Mouse (Mus musculus) heart, embryonic 11.5 days (tissue): ENCODE measurements around the gene Golph3. TPM values are rescaled to one million over a fixed set of nuclear protein-coding genes. Genes with fewer than 3 reads are reported as not detected.
A peak's percentile ranks its signal among the peaks of the same experiment; 100 is the strongest.

Experiments
- ATAC-seq: fragments of 200-750 bp; cut with Nextera tagmentation; replicated peaks from 2 replicates; pipeline ENCODE4 v1.8.0; 2017; ENCODE audit warnings: moderate library complexity; ENCODE audit not compliant: insufficient number of reproducible peaks, low FRiP score, low TSS enrichment
- H3K27ac ChIP-seq: fragments of 300-500 bp; sonication (generic); 2 replicates; pipeline ENCODE4 v1.5.1; 2014; ENCODE audit warnings: mild to moderate bottlenecking, low read depth, low read length
- H3K27me3 ChIP-seq: fragments of 300-500 bp; sonication (generic); 2 replicates; pipeline ENCODE4 v1.6.1; 2014; ENCODE audit warnings: mild to moderate bottlenecking, low read length, mixed read lengths; ENCODE audit not compliant: control insufficient read depth, insufficient read depth
- H3K36me3 ChIP-seq: fragments of 300-500 bp; sonication (generic); 2 replicates; pipeline ENCODE4 v1.6.1; 2014; ENCODE audit warnings: mild to moderate bottlenecking, low read length, moderate library complexity, mixed read lengths; ENCODE audit not compliant: control insufficient read depth, insufficient read depth
- H3K4me1 ChIP-seq: fragments of 300-500 bp; sonication (generic); 2 replicates; pipeline ENCODE4 v1.6.1; 2014; ENCODE audit warnings: low read length; ENCODE audit not compliant: control insufficient read depth, insufficient read depth
- H3K4me2 ChIP-seq: fragments of 300-500 bp; sonication (generic); 2 replicates; pipeline ENCODE4 v1.6.1; 2014; ENCODE audit warnings: mild to moderate bottlenecking, moderate library complexity
- H3K4me3 ChIP-seq: fragments of 300-500 bp; sonication (generic); 2 replicates; pipeline ENCODE4 v1.5.1; 2014; ENCODE audit warnings: low read depth, low read length
- H3K9ac ChIP-seq: fragments of 300-500 bp; sonication (generic); 2 replicates; pipeline ENCODE4 v1.6.1; 2014; ENCODE audit warnings: mild to moderate bottlenecking, low read depth, low read length, moderate library complexity
- H3K9me3 ChIP-seq: fragments of 300-500 bp; sonication (generic); replicated peaks from 2 replicates; pipeline ENCODE4 v1.6.1; 2016; ENCODE audit warnings: low read length; ENCODE audit not compliant: control insufficient read depth
- WGBS: fragments of 180-500 bp; shearing (Covaris S2); extraction: QIAGEN DNeasy Blood & Tissue Kit; methylation state at CpG from one replicate; pipeline ENCODE4 v1.1.7; 2014; ENCODE audit not compliant: insufficient replicate concordance; 5-methylcytosine and 5-hydroxymethylcytosine counted together
- polyA plus RNA-seq: library from polyadenylated mRNA; unstranded; fragments of >200 nt; fragmentation: Nextera tagmentation; extraction: Ambion mirVana; gene quantifications from 2 replicates; pipeline ENCODE4 v1.2.1, GENCODE M21; 2014

The Golph3 gene
- polyA plus RNA-seq, 1 experiment from 2014 or later = 85.8 TPM

GRCm38 (mm10) chr15:12322676-12323402, 1.6 kb downstream of the Golph3 start:
- WGBS = 13% methylated on average over 9 of the region's 9 CpGs
- no peaks in the 10 kb centered on the region for H3K36me3 ChIP-seq
- H3K4me3 ChIP-seq = peak overlapping the region; percentile 100
- peaks cover 6% of the 10 kb centered on the region for H3K4me1 ChIP-seq
- H3K27me3 ChIP-seq = 0 out of 2 replicates have a peak, but pooled peaks cover 2% of the 10 kb centered on the region
- peak overlapping the region; percentile 86 for H3K4me2 ChIP-seq
- peak overlapping the region; percentile 99 for H3K9ac ChIP-seq
- no peak overlapping the region for H3K27ac ChIP-seq
- ATAC-seq = no peak
- no peaks in the 10 kb centered on the region for H3K9me3 ChIP-seq

GRCm38 (mm10) chr15:12324326-12324725, 3.1 kb downstream of the Golph3 start:
- 90% methylated on average over 1 of the region's 1 CpGs for WGBS
- H3K27me3 ChIP-seq = 0 out of 2 replicates have a peak, but pooled peaks cover 2% of the 10 kb centered on the region
- no peaks in the 10 kb centered on the region for H3K36me3 ChIP-seq
- H3K4me3 ChIP-seq = no peak overlapping the region
- H3K27ac ChIP-seq = no peak overlapping the region
- H3K9ac ChIP-seq = no peak overlapping the region
- no peak for ATAC-seq
- peaks cover 6% of the 10 kb centered on the region for H3K4me1 ChIP-seq
- H3K9me3 ChIP-seq = no peaks in the 10 kb centered on the region
- peak overlapping the region; percentile 47 for H3K4me2 ChIP-seq

GRCm38 (mm10) chr15:12330389-12330788, 9.1 kb downstream of the Golph3 start:
- no peaks in the 10 kb centered on the region for H3K9me3 ChIP-seq
- H3K36me3 ChIP-seq = no peaks in the 10 kb centered on the region
- H3K4me2 ChIP-seq = no peak overlapping the region
- H3K27ac ChIP-seq = no peak overlapping the region
- no peak overlapping the region for H3K9ac ChIP-seq
- peaks cover 16% of the 10 kb centered on the region for H3K4me1 ChIP-seq
- no peak overlapping the region for H3K4me3 ChIP-seq
- ATAC-seq = no peak
- WGBS = 76% methylated on average over 3 of the region's 3 CpGs
- no peaks in the 10 kb centered on the region for H3K27me3 ChIP-seq

GRCm38 (mm10) chr15:12330892-12331291, 9.6 kb downstream of the Golph3 start:
- H3K4me1 ChIP-seq = peaks cover 16% of the 10 kb centered on the region
- no peaks in the 10 kb centered on the region for H3K27me3 ChIP-seq
- H3K4me2 ChIP-seq = no peak overlapping the region
- no peaks in the 10 kb centered on the region for H3K36me3 ChIP-seq
- no peak for ATAC-seq
- no peaks in the 10 kb centered on the region for H3K9me3 ChIP-seq
- H3K27ac ChIP-seq = no peak overlapping the region
- no peak overlapping the region for H3K9ac ChIP-seq
- H3K4me3 ChIP-seq = no peak overlapping the region

- WGBS = 18% methylated on average over 1 of the region's 1 CpGs
- H3K9me3 ChIP-seq = no peaks in the 10 kb centered on the region
- no peak overlapping the region for H3K4me3 ChIP-seq
- no peaks in the 10 kb centered on the region for H3K27me3 ChIP-seq
- H3K27ac ChIP-seq = no peak overlapping the region
- peaks cover 16% of the 10 kb centered on the region for H3K4me1 ChIP-seq
- no peak overlapping the region for H3K4me2 ChIP-seq
- no peak overlapping the region for H3K9ac ChIP-seq
- no peak for ATAC-seq
- H3K36me3 ChIP-seq = no peaks in the 10 kb centered on the region
These were observed 10.1 kb downstream of the Golph3 start for GRCm38 (mm10) chr15:12331300-12331699.

- no peaks in the 10 kb centered on the region for H3K9me3 ChIP-seq
- 76% methylated on average over 4 of the region's 4 CpGs for WGBS
- ATAC-seq = no peak
- no peaks in the 10 kb centered on the region for H3K36me3 ChIP-seq
- H3K27ac ChIP-seq = no peak overlapping the region
- H3K27me3 ChIP-seq = no peaks in the 10 kb centered on the region
- peaks cover 16% of the 10 kb centered on the region for H3K4me1 ChIP-seq
- no peak overlapping the region for H3K9ac ChIP-seq
- H3K4me3 ChIP-seq = no peak overlapping the region
- no peak overlapping the region for H3K4me2 ChIP-seq
These were observed 13.1 kb downstream of the Golph3 start for GRCm38 (mm10) chr15:12334381-12334780.

- Histone ChIP-seq H3K9ac (no peak overlapping the region), H3K27ac (no peak overlapping the region), H3K36me3 (no peaks in the 10 kb centered on the region), H3K9me3 (no peaks in the 10 kb centered on the region), H3K4me3 (no peak overlapping the region), H3K4me1 (peaks cover 8% of the 10 kb centered on the region), H3K27me3 (no peaks in the 10 kb centered on the region), H3K4me2 (no peak overlapping the region)
- ATAC-seq = no peak
- WGBS = 75% methylated on average over 4 of the region's 4 CpGs
These were observed 16.0 kb downstream of the Golph3 start for GRCm38 (mm10) chr15:12337030-12337778.

- Histone ChIP-seq H3K4me3 (no peak overlapping the region), H3K4me2 (no peak overlapping the region), H3K36me3 (no peaks in the 10 kb centered on the region), H3K9ac (no peak overlapping the region), H3K4me1 (peaks cover 8% of the 10 kb centered on the region), H3K9me3 (no peaks in the 10 kb centered on the region), H3K27ac (no peak overlapping the region), H3K27me3 (no peaks in the 10 kb centered on the region)
- WGBS = 58% methylated on average over 3 of the region's 3 CpGs
- ATAC-seq = no peak
These were observed 16.5 kb downstream of the Golph3 start for GRCm38 (mm10) chr15:12337779-12338137.
